Mouse (Mus musculus): Measurements from ENCODE around the gene Ginm1. TPM values are rescaled to one million over a fixed set of nuclear protein-coding genes. Genes with fewer than 3 reads are reported as not detected.
"Not testable (repeated sequence)": the region's sequence is repeated elsewhere in the genome, so short reads cannot be mapped to it uniquely, and the experiment has no call there.

Ginm1 gene
- polyA plus RNA-seq, 1 experiment from 2014 or later: 54.0 TPM

DNA sequence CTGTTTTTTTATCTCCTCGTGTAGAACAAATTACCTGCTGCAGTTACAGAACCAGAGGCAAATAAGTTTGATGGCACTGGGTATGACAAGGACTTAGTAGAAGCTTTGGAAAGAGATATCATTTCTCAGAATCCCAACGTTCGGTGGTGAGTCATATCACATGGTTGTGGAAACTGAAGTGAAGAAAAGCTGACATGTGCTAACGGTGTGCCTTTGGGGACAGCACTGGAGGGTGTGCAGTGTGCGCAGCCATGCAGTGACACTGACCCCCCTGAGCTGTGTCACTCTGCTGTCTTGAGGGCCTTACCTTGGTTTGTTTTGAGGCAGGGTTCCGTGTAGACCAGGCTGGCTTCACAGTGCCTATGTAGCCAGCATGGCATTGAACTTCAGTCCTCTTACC, 43.9 kb downstream of the Ginm1 start:
- Histone ChIP-seq H3K36me3 (peaks cover 57% of the 10 kb centered on the region), H3K27ac (replicated peaks) (no peak overlapping the region), H3K4me2 (no peak overlapping the region), H3K9me3 (replicated peaks) (no peaks in the 10 kb centered on the region), H3K9ac (replicated peaks) (no peak overlapping the region), H3K4me3 (replicated peaks) (no peak overlapping the region), H3K4me1 (no peaks in the 10 kb centered on the region), H3K27me3 (replicated peaks) (no peaks in the 10 kb centered on the region)
- 93% methylated on average over 6 of the region's 6 CpGs for WGBS
- no peak for ATAC-seq (ENCODE audit: low FRiP score)

DNA sequence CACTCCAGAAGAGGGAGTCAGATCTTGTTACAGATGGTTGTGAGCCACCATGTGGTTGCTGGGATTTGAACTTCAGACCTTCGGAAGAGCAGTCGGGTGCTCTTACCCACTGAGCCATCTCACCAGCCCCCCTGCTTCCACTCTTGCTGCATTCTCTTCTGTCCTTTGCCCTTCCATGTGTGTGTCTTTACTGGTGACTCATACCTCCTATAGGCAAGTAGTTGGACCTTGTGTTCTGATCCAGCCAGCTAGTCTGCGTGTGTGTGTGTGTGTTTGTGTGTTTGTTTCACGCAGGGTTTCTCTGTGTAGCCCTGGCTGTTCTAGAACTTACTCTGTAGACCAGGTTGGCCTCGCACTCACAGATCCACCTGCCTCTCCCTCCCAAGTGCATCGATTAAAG, 47.1 kb downstream of the Ginm1 start:
- not testable (repeated sequence) for H3K4me2 ChIP-seq; ATAC-seq (ENCODE audit: low FRiP score); H3K4me1 ChIP-seq; H3K9ac ChIP-seq (replicated peaks); H3K9me3 ChIP-seq (replicated peaks); H3K27me3 ChIP-seq (replicated peaks); H3K4me3 ChIP-seq (replicated peaks); H3K27ac ChIP-seq (replicated peaks)
- peaks cover 53% of the 10 kb centered on the region for H3K36me3 ChIP-seq
- 98% methylated on average over 6 of the region's 6 CpGs for WGBS

DNA sequence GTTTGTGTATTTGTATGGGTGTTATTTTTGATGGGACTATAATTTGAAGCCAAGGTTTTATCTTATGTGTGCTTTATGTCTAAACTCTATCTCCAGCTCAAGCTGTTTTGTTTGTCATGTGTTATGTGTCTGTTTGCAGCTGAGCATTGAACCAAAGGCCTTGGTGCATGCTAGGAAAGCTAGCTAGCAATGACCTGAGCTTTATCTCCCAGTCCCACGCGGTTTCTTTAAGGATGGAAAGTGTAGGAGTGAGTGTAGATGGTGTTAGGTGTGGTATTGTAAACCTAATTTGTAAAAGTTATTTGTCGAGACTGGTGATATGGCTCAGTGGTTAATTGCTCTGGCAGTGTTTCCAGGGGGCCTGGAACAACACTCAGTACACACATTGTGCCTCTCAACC, 54.7 kb downstream of the Ginm1 start:
- Histone ChIP-seq H3K27ac (replicated peaks) (no peak overlapping the region), H3K4me2 (no peak overlapping the region), H3K9me3 (replicated peaks) (no peaks in the 10 kb centered on the region), H3K27me3 (replicated peaks) (no peaks in the 10 kb centered on the region), H3K9ac (replicated peaks) (no peak overlapping the region), H3K4me3 (replicated peaks) (no peak overlapping the region), H3K4me1 (peaks cover 9% of the 10 kb centered on the region; the same call in 1 of the 2 replicates), H3K36me3 (peaks cover 7% of the 10 kb centered on the region)
- ATAC-seq (ENCODE audit: low FRiP score): no peak
- WGBS: 72% methylated on average over 3 of the region's 3 CpGs

DNA sequence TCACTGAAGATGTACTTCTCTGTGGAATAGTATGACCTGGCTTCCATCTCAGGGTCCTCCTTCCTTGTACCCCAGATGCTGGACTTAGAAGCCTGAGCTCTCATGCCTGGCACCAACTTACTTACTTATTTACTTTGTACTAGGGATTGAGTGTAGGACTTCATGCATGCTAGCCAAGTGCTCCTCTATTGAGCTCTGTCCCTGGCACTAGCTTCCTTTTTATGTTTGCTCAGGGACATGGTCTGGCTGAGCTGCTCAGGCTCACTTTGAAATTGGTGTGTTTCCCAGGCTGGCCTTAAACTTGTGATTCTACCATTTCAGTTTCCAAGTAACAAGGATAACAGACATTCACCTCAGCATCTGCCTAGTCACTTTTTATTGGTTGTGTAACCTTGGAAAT, 55.5 kb downstream of the Ginm1 start:
- no peak for ATAC-seq (ENCODE audit: low FRiP score)
- Histone ChIP-seq H3K27ac (replicated peaks) (no peak overlapping the region; the same call in 1 of the 2 replicates), H3K9me3 (replicated peaks) (no peaks in the 10 kb centered on the region), H3K27me3 (replicated peaks) (no peaks in the 10 kb centered on the region), H3K4me2 (no peak overlapping the region), H3K9ac (replicated peaks) (no peak overlapping the region), H3K4me3 (replicated peaks) (no peak overlapping the region), H3K36me3 (peaks cover 3% of the 10 kb centered on the region; the same call in 1 of the 2 replicates), H3K4me1 (peaks cover 9% of the 10 kb centered on the region; the same call in 1 of the 2 replicates)

DNA sequence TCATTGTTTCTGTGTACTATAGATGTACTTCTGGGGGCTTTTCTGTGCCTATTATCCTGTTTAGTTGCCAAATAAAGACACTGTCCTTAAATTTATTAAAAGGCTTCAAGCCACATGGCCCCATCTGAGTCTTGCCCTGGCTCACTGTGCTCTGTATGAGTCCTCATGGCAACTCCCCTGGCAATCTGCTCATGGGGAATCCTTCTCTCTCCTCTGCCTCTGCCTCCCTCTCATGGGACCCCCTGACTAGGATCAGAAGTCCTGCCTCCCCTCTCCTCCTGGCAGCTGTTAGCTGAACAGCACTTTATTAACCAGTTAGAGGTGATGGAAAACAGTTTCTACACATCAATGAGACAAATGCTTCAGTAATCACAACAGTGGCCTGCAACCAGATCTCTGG, 61.0 kb downstream of the Ginm1 start:
- H3K36me3 ChIP-seq: no peaks in the 10 kb centered on the region
- no peak for ATAC-seq (ENCODE audit: low FRiP score)
- H3K4me2 ChIP-seq: no peak overlapping the region
- 0 out of 2 replicates have a peak overlapping the region, but pooled peaks have one; percentile 28 for H3K27ac ChIP-seq (replicated peaks)
- H3K27me3 ChIP-seq (replicated peaks): no peaks in the 10 kb centered on the region
- H3K9me3 ChIP-seq (replicated peaks): no peaks in the 10 kb centered on the region
- no peak overlapping the region for H3K9ac ChIP-seq (replicated peaks)
- H3K4me1 ChIP-seq: peaks cover 26% of the 10 kb centered on the region
- no peak overlapping the region for H3K4me3 ChIP-seq (replicated peaks)

DNA sequence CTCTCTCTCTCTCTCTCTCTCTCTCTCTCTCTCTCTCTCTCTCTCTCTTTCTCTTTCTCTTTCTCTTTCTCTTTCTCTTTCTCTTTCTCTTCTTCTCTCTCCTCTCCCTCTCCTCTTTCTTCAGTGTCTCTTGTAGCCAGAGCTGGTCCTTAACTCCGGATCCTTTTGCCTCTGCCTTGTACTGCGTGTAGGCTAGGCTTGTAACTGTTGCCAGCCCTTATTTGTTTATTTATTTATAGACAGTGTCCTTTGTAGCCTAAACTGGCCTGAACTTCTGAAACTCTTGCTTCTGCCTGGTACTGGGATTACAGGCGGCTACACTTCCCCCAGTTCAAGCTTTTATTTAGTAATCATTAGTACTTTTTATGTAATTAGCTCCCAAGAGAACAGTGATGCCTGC, 65.6 kb downstream of the Ginm1 start:
- Histone ChIP-seq H3K4me3 (replicated peaks) (peak overlapping the region; percentile 90; the same call in 1 of the 2 replicates), H3K9ac (replicated peaks) (no peak overlapping the region)

DNA sequence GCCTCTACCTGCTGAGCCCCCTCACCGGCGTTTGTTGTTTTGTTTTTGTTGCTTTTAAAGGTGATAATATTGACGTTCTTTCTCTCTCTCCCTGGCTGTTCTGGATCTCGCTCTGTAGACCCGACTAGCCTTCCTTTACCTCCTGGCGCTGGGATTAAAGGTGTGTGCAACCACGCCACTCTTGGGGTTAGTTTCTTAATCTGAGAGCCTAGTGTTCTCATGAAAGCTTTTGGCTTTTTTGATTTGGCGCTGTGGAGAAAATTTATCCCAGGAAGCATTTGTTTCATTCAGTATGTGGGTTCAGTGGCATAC, 66.2 kb downstream of the Ginm1 start:
- Histone ChIP-seq H3K4me2 (peak overlapping the region; percentile 84), H3K27ac (replicated peaks) (peak overlapping the region; percentile 80; the same call in 1 of the 2 replicates), H3K4me1 (peaks cover 26% of the 10 kb centered on the region), H3K4me3 (replicated peaks) (peak overlapping the region; percentile 90), H3K27me3 (replicated peaks) (no peaks in the 10 kb centered on the region), H3K9ac (replicated peaks) (peak overlapping the region; percentile 69), H3K9me3 (replicated peaks) (no peaks in the 10 kb centered on the region), H3K36me3 (no peaks in the 10 kb centered on the region)
- WGBS: under 1% methylated on average over 8 of the region's 8 CpGs
- peak; percentile 2; the same call in 1 of the 2 replicates for ATAC-seq (ENCODE audit: low FRiP score)

More for the DNA sequence above, 65.6 kb downstream of the Ginm1 start:
- 16% methylated on average over 3 of the region's 3 CpGs for WGBS
- Histone ChIP-seq H3K4me2 (peak overlapping the region; percentile 84), H3K27me3 (replicated peaks) (no peaks in the 10 kb centered on the region), H3K9me3 (replicated peaks) (no peaks in the 10 kb centered on the region), H3K27ac (replicated peaks) (no peak overlapping the region), H3K4me1 (peaks cover 30% of the 10 kb centered on the region), H3K36me3 (no peaks in the 10 kb centered on the region)
- no peak for ATAC-seq (ENCODE audit: low FRiP score)

DNA sequence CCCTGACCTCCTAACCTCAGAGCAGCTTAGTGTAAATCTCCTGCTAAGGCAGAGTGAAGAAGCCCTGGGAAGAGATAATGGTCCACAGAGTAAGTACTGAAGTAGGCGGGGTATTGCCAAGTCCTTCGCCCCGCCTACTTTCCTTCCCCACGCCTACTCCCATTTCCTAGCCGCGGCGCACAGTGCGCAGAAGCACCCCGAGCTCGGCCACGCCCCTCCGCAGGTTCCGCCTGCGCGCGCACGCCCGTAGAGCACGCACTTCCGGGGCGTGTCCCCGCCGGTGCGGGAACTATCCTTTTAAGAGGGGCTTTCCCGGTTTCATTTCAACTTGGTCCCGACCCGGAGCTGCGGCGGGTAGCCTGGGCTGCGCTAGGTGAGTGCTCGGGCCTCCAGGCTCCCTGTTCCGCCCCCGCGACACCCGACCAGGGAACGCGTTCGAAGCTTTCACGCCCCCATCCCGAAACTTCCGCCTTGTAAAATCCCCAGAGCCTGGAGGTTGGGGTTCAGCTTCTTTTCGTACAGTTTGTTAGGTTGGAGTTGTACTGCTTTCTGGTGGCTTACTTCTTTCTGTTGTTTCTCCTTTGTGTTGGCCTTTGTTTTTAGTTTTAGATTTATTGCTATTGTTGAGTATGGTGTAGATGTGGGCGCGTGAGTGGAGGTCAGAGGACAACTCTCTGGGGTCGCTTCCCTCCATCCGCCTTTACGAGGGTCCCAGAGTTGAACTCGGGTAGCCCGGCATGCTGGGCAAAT, 66.7 kb downstream of the Ginm1 start, which contains the start of gene Katna1:
TSS of gene Katna1 (plus strand) at position 250 of the 750 bp plus-strand sequence.
- peak; percentile 98 for ATAC-seq (ENCODE audit: low FRiP score)
- no peaks in the 10 kb centered on the region for H3K9me3 ChIP-seq (replicated peaks)
- peak within 1 kb of the TSS; percentile 69 for H3K9ac ChIP-seq (replicated peaks)
- peak within 1 kb of the TSS; percentile 84 for H3K4me2 ChIP-seq
- under 1% methylated on average over 49 of the region's 49 CpGs for WGBS
- H3K4me3 ChIP-seq (replicated peaks): peak within 1 kb of the TSS; percentile 90
- no peaks in the 10 kb centered on the region for H3K27me3 ChIP-seq (replicated peaks)
- H3K36me3 ChIP-seq: no peaks in the 10 kb centered on the region
- H3K27ac ChIP-seq (replicated peaks): peak within 1 kb of the TSS; percentile 80
- peaks cover 23% of the 10 kb centered on the region for H3K4me1 ChIP-seq

Small RNA genes lying within 50 kb of the gene (microRNA-seq; reads per million reads assigned to microRNA genes)
- gene Mir5104: 1.0 reads per million

Other genes with a start within 250 kb of the Ginm1 start
- gene Lrp11, start 203.0 kb downstream of the Ginm1 start, polyA plus RNA-seq (2015; fragmentation: Nextera tagmentation; extraction: Ambion mirVana): 37.6 and 49.1 TPM in 2 replicates
- 28.3 and 34.4 TPM in 2 replicates for gene Nup43, start 125.3 kb downstream of the Ginm1 start, polyA plus RNA-seq (2015; fragmentation: Nextera tagmentation; extraction: Ambion mirVana)
- gene Pcmt1, start 111.7 kb downstream of the Ginm1 start, polyA plus RNA-seq (2015; fragmentation: Nextera tagmentation; extraction: Ambion mirVana): 187 and 194 TPM in 2 replicates
- 7.7 and 7.8 TPM in 2 replicates for gene Lats1, start 111.6 kb downstream of the Ginm1 start, polyA plus RNA-seq (2015; fragmentation: Nextera tagmentation; extraction: Ambion mirVana)
- gene Katna1, start 66.8 kb downstream of the Ginm1 start, polyA plus RNA-seq (2015; fragmentation: Nextera tagmentation; extraction: Ambion mirVana): 25.6 and 32.1 TPM in 2 replicates
- 42.1 and 43.0 TPM in 2 replicates for gene Ppil4, start 67 bp upstream of the Ginm1 start, polyA plus RNA-seq (2015; fragmentation: Nextera tagmentation; extraction: Ambion mirVana)
- gene Zc3h12d, start 39.6 kb upstream of the Ginm1 start, polyA plus RNA-seq (2015; fragmentation: Nextera tagmentation; extraction: Ambion mirVana): 0.19 and 0.34 TPM in 2 replicates
- 12.1 and 13.5 TPM in 2 replicates for gene Tab2, start 163.4 kb upstream of the Ginm1 start, polyA plus RNA-seq (2015; fragmentation: Nextera tagmentation; extraction: Ambion mirVana)

All from neural tube, embryonic 15.5 days (tissue).